Mouse (Mus musculus) myocyte (in vitro differentiated cells): ENCODE data around the gene Asap2.

Experiments used
- E2F4 ChIP-seq: IDR thresholded peaks from one replicate; pipeline ENCODE4 v1.6.1; 2011; ENCODE audit warnings: mild to moderate bottlenecking, control low read depth, moderate library complexity; ENCODE audit not compliant: insufficient read depth
- MAX ChIP-seq: IDR thresholded peaks from one replicate; pipeline ENCODE4 v1.6.1; 2011; ENCODE audit warnings: low read depth, mild to moderate bottlenecking, control low read depth
- MYOG ChIP-seq, 3 experiments: IDR thresholded peaks; one replicate each; pipeline ENCODE4 v1.6.1; 2011; ENCODE audit warnings: control low read depth in 2 of 3, low read depth in 2 of 3, mild to moderate bottlenecking in 2 of 3; ENCODE audit not compliant: insufficient read length in 2 of 3, control insufficient read depth in 1 of 3, insufficient read depth in 1 of 3
- POLR2A ChIP-seq: IDR thresholded peaks from one replicate; pipeline ENCODE4 v1.6.1; 2011; ENCODE audit warnings: low read depth, mild to moderate bottlenecking, control low read depth, moderate library complexity; ENCODE audit not compliant: insufficient read length
- REST ChIP-seq: IDR thresholded peaks from one replicate; pipeline ENCODE4 v1.6.1; 2011; ENCODE audit warnings: mild to moderate bottlenecking, control low read depth, moderate library complexity; ENCODE audit not compliant: insufficient read depth, insufficient read length
- TCF12 ChIP-seq: IDR thresholded peaks from one replicate; pipeline ENCODE4 v1.6.1; 2011; ENCODE audit warnings: mild to moderate bottlenecking, control low read depth; ENCODE audit not compliant: poor library complexity, insufficient read depth, severe bottlenecking
- USF1 ChIP-seq: IDR thresholded peaks from one replicate; pipeline ENCODE4 v1.6.1; 2011; ENCODE audit warnings: low read depth, mild to moderate bottlenecking, control low read depth, moderate library complexity

DNA sequence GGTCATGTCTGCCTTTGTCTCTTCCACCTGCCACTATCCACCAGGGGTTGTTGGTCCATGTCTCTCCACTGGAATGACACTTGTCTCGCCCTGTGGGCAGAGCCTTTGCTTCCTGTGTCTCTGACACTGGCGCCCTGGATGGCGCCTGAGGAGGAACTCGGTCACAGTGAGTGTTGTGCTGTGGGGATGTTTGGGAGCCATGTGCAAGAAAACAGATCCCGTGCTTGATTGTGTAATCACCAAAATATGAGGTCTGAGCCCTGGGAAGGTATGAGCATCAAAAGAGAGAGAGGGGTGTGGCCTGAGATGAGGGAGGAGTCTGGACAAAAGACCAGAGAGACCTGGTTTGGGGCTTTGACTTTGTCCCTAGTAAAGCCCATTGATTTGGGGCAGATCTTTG, 154.8 kb downstream of the Asap2 start:
- no peak for TF ChIP-seq USF1
- no peak for TF ChIP-seq POLR2A
- no peak for TF ChIP-seq TCF12
- no peak for TF ChIP-seq MYOG (IDR thresholded peaks at IDR 0.05; ENCODE audit: control insufficient read depth in 1 of 3, insufficient read depth in 1 of 3, insufficient read length in 2 of 3, low read depth in 2 of 3)
- TF ChIP-seq MAX = no peak
- no peak for TF ChIP-seq REST
- no peak for TF ChIP-seq E2F4
